Mouse (Mus musculus) stomach, postnatal 0 days (tissue): ENCODE measurements around the gene Mecom.

Experiments
- CTCF ChIP-seq: IDR thresholded peaks from 2 replicates; pipeline ENCODE4 v1.5.1; 2016; ENCODE audit warnings: antibody characterized with exemption, low read depth, mild to moderate bottlenecking, moderate library complexity
- EP300 ChIP-seq: optimal IDR thresholded peaks from 2 replicates; pipeline ENCODE3; 2016; ENCODE audit warnings: antibody characterized with exemption

DNA sequence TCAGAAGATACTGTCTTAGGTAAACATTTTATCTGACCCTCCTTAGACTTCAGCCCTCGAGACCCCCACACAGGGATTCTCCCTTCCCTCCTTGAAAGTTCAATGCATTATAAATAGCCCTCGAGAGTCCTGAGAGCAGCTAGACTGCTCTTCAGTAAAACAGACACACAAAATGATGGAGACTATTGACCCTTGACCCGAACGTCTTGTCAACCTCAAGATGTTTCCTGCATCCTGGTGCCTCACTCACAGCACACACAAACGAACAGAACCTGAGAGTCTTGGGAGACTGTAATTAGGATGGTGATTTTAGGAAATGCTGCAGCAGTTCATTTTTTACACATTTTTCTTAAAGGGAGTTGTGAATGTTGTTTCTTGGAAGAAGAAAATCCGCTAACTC, 168.5 kb downstream of the Mecom start:
- TF ChIP-seq CTCF (no peak), EP300 (no peak)
